Mouse (Mus musculus) thymus, adult 2 months (tissue): ENCODE measurements around the gene Stk4. TPM values are rescaled to one million over a fixed set of nuclear protein-coding genes. Genes with fewer than 3 reads are reported as not detected.

Source experiments
- DNase-seq: peaks from one replicate; pipeline ENCODE4 v3.0.0; 2021
- H3K27ac ChIP-seq: fragments of 200-500 bp; 2 replicates; pipeline ENCODE4 v1.5.1; 2012; ENCODE audit warnings: low read length, control low read depth; ENCODE audit not compliant: control insufficient read depth, insufficient read depth
- H3K27me3 ChIP-seq: fragments of 200-500 bp; 2 replicates; pipeline ENCODE4 v1.6.1; 2012; ENCODE audit warnings: mild to moderate bottlenecking, low read length, moderate library complexity, mixed read lengths; ENCODE audit not compliant: control insufficient read depth, insufficient read depth
- H3K36me3 ChIP-seq: fragments of 200-500 bp; 2 replicates; pipeline ENCODE4 v1.6.1; 2012; ENCODE audit warnings: mild to moderate bottlenecking, low read length, moderate library complexity; ENCODE audit not compliant: control insufficient read depth, insufficient read depth
- H3K4me1 ChIP-seq: fragments of 200-500 bp; replicated peaks from 2 replicates; pipeline ENCODE4 v1.6.1; 2012; ENCODE audit warnings: low read length; ENCODE audit not compliant: control insufficient read depth, insufficient read depth
- H3K4me3 ChIP-seq: fragments of 200-500 bp; 2 replicates; pipeline ENCODE4 v1.5.1; 2012; ENCODE audit warnings: mild to moderate bottlenecking, low read length, control low read depth, moderate library complexity; ENCODE audit not compliant: control insufficient read depth, insufficient read depth
- CTCF ChIP-seq: fragments of 200-500 bp; IDR thresholded peaks from 2 replicates; pipeline ENCODE4 v1.5.1; 2012; ENCODE audit warnings: mild to moderate bottlenecking, control low read depth, low read length, moderate library complexity, borderline replicate concordance; ENCODE audit not compliant: control insufficient read depth, poor library complexity, insufficient read depth; ENCODE audit errors: extremely low read depth
- POLR2A ChIP-seq: fragments of 200-500 bp; IDR thresholded peaks from 2 replicates; pipeline ENCODE4 v1.6.1; 2012; ENCODE audit warnings: mild to moderate bottlenecking, low read length, control low read depth, moderate library complexity; ENCODE audit not compliant: control insufficient read depth, poor library complexity, insufficient read depth; ENCODE audit errors: extremely low read depth
- WGBS: fragments of 180-500 bp; shearing (Covaris S2); methylation state at CpG from one replicate; pipeline ENCODE4 v1.1.7; 2018; 5-methylcytosine and 5-hydroxymethylcytosine counted together
- polyA plus RNA-seq: library from polyadenylated mRNA; depleted of rRNA; stranded (reverse); fragments of >200 nt; gene quantifications from 2 replicates; pipeline ENCODE4 v1.2.3, GENCODE M21; 2012; rRNA removed

Gene Stk4
- polyA plus RNA-seq, 1 experiment, result 90.1 TPM

DNA sequence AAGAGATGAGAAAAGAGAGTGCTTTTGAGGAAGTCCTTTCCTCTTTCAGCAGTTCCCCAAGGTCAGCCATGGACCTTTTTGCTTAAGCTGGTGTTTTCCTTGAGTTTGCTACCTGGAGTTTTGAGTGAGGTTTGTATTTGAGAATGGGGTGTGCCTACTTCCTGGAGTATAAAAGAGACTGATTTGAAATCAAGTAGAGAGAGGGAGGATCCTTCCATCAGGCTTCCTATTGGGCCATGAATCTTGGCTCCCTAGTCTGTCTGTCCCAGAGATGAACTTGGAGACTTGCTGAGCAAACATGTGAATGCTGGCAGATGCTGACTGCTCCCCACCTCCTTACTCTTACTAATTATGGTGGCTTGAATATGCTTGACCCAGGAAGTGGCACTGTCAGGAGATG lies 122.2 kb downstream of the Stk4 start:
- Histone ChIP-seq H3K27ac (no peak overlapping the region), H3K27me3 (no peaks in the 10 kb centered on the region), H3K4me3 (no peak overlapping the region), H3K4me1 (no peaks in the 10 kb centered on the region), H3K36me3 (no peaks in the 10 kb centered on the region)
- DNase-seq, result no peak
- TF ChIP-seq POLR2A (no peak), CTCF (no peak)

DNA sequence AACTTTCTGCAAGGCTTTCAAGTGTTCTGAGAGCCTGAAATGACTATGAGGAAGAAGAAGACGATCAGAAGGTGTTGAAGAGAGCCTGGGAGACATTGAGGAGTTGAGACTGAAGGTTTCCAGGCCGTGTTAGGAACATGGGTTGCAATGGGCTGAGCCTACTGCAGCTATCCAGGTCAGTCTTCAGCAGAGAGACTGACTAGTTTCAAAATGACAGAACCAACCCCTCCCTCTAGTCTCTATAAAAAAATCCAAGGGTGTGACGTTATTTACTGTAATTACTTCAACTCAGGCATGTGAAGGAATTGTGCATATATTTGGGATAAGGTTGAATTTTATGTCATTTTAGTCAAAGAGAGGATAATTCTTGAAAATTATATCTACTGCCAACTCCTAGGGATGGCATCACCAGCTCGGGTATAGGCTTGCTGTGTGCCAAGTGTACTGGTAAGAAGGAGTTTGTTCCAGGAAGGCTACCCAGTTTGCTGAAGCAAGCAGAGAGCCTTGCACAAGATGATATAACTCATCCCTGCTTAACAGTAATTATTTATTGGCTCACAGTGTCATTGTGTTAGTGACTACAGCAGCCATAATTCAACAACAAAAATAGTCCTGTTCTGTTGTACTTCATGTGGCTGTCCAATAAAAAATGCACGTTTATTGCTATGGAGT lies 125.0 kb downstream of the Stk4 start:
- DNase-seq, result no peak
- H3K4me3 ChIP-seq, result no peak overlapping the region
- no peak overlapping the region for H3K27ac ChIP-seq
- TF ChIP-seq POLR2A, result no peak
- TF ChIP-seq CTCF, result no peak
- no peaks in the 10 kb centered on the region for H3K4me1 ChIP-seq
- WGBS, result 79% methylated on average over 5 of the region's 5 CpGs
- no peaks in the 10 kb centered on the region for H3K27me3 ChIP-seq
- no peaks in the 10 kb centered on the region for H3K36me3 ChIP-seq

DNA sequence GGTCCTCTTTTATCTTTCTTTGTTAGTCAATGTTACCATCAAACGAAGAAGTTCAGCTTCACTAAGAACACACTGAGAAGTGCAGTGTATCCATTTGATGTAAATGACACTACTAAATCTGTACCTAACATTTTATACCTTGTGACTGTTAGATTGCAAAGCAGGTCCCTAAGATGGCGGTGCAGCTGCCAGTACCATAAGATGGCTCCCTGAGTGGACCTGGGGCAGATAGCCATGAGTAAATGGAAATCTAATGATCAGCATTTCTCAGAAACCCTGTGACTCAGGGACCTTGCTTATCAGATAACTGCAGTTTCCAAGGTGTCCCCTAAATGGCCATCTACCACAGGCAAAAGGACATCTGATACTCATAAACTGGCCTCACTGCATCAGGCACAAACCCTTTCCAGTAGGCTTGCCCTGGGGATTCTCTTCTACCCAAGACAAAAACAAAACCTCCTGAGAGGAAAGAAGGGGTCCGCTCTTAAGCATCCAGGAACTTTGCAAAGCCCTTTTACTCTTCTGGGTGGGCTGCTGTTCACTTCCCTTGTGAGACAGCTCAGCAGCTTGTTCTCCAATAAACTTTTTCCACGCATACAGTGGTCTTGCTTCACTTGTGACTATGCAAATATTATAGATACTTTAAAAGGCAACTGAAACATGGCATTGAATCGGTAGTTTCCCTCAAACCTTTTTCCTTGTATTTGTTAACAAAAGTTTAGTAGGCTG lies 126.0 kb downstream of the Stk4 start:
- WGBS, result 91% methylated on average over 5 of the region's 5 CpGs
- no peaks in the 10 kb centered on the region for H3K4me1 ChIP-seq
- H3K27me3 ChIP-seq, result no peaks in the 10 kb centered on the region
- no peak for DNase-seq
- H3K36me3 ChIP-seq, result no peaks in the 10 kb centered on the region
- no peak overlapping the region for H3K4me3 ChIP-seq
- H3K27ac ChIP-seq, result no peak overlapping the region
- TF ChIP-seq CTCF, result no peak
- TF ChIP-seq POLR2A, result no peak

DNA sequence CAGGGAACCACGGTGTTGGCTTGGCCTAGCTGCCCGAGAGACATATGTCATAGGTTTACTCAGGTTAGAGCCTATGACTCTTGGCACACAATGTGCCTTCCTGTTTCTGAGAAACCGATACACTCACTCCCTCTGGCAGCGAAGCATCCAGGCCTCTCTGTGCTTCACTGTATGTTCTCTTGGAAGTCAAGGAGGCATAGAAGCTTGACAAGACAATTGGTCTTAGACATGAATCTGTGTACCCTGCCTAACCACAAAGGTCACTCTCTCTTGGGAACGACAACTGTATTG lies 126.5 kb downstream of the Stk4 start:
- Histone ChIP-seq H3K36me3 (no peaks in the 10 kb centered on the region), H3K27me3 (no peaks in the 10 kb centered on the region), H3K27ac (no peak overlapping the region), H3K4me3 (no peak overlapping the region), H3K4me1 (no peaks in the 10 kb centered on the region)
- 91% methylated on average over 5 of the region's 5 CpGs for WGBS
- TF ChIP-seq POLR2A (no peak), CTCF (no peak)
- DNase-seq, result no peak

DNA sequence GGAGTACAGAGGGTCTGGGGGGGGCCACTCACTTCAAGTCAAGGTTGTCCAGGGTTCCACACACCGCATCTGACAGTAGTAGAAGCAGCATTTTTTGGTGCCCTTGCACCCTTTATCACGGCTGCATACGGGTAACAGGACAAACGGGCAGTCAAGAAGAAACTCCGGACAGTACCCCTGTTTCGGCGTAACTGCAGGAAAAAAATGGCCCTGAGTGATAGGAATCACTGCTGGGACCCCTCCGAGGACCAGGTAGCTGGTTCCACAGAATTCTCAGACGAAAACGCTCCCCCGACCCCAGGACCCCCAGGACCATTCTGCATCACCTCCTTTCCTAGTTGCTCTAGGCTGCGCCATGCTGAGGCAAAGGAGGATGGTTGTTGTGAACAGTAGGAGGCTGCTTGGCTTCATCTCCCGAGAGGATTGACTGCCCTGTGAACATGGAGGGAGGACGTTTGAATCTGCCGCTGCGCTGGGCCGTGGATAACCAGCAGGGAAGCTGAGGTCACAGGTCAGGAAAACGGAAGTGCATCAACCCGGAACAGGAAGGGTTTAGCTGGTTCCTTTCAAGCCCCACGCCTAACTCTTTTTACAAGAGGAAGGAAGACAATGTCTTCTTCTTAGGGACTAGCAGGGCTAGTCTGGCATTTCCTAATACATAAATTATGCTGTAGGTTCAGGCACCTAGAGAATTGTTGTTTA lies 129.7 kb downstream of the Stk4 start, which contains the start of gene Wfdc15a:
TSS of gene Wfdc15a (minus strand) at position 505 of the 702 bp plus-strand sequence.
- Histone ChIP-seq H3K27ac (no peak within 1 kb of the TSS), H3K36me3 (no peaks in the 10 kb centered on the region), H3K4me3 (no peak within 1 kb of the TSS), H3K27me3 (no peaks in the 10 kb centered on the region), H3K4me1 (no peaks in the 10 kb centered on the region)
- 85% methylated on average over 20 of the region's 20 CpGs for WGBS
- TF ChIP-seq CTCF, result no peak
- no peak for TF ChIP-seq POLR2A
- DNase-seq, result no peak

Other genes with a start within 250 kb of the Stk4 start
- gene Ccn5, start 249.5 kb upstream of the Stk4 start, polyA plus RNA-seq, result 1.7 and 2.1 TPM in 2 replicates
- not detected in 2 replicates for gene Kcnk15, start 216.7 kb upstream of the Stk4 start, polyA plus RNA-seq
- 0.04 and 0.18 TPM in 2 replicates for gene Rims4, start 151.6 kb upstream of the Stk4 start, polyA plus RNA-seq
- 39.1 and 42.5 TPM in 2 replicates for gene Ywhab, start 75.4 kb upstream of the Stk4 start, polyA plus RNA-seq
- gene Pabpc1l, start 44.9 kb upstream of the Stk4 start, polyA plus RNA-seq, result 0.51 and 0.97 TPM in 2 replicates
- 83.7 and 93.8 TPM in 2 replicates for gene Tomm34, start 847 bp downstream of the Stk4 start, polyA plus RNA-seq
- 0.07 TPM in 1 of 2 replicates, not detected in the other for gene Kcns1, start 100.8 kb downstream of the Stk4 start, polyA plus RNA-seq
- gene Wfdc5, start 112.4 kb downstream of the Stk4 start, polyA plus RNA-seq, result 0.11 and 0.65 TPM in 2 replicates
- gene Wfdc12, start 120.3 kb downstream of the Stk4 start, polyA plus RNA-seq, result 0.42 TPM in 1 of 2 replicates, not detected in the other
- not detected in 2 replicates for gene Wfdc15a, start 129.8 kb downstream of the Stk4 start, polyA plus RNA-seq
- not detected in 2 replicates for gene Wfdc15b, start 151.3 kb downstream of the Stk4 start, polyA plus RNA-seq
- not detected in 2 replicates for gene Svs2, start 168.1 kb downstream of the Stk4 start, polyA plus RNA-seq
- not detected in 2 replicates for gene Svs3b, start 186.3 kb downstream of the Stk4 start, polyA plus RNA-seq
- 0.15 TPM in 1 of 2 replicates, not detected in the other for gene Svs4, start 208.1 kb downstream of the Stk4 start, polyA plus RNA-seq
- not detected in 2 replicates for gene Svs3a, start 218.9 kb downstream of the Stk4 start, polyA plus RNA-seq
- gene Svs6, start 246.4 kb downstream of the Stk4 start, polyA plus RNA-seq, result not detected in 2 replicates